Mouse (Mus musculus) kidney, adult 9 months (tissue): Measurements from ENCODE around the gene Fzr1.
A peak's percentile ranks its signal among the peaks of the same experiment; 100 is the strongest.

ENCODE experiments used
- DNase-seq: peaks from one replicate; pipeline ENCODE4 v3.0.0; 2022

The Fzr1 gene

DNA sequence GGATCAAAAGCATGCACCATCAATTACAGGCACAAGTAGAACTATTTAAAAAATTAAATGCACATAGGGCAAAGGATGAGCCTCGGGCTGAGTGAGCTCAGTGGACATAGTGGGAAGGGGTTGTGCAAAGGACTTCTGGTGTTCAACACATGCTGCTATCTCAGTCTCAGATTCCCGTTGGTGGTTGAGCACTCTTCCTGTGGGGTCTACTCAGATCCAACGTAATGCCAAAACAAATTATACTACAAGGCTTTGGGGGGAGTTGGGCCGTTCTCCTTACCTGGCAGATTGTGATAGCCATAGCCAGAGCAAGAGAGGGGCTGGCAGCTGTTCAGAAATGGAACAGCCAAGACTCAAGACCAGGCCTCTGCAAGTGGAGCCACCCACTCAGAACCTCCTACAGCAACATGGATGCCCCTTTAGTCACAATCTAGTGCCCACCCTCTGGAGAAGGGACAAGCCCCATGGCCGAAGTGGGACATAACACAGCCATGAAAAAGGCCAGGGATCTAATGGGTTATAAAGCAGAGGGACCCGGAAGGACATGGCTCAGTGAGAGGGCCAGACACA is 1.6 kb upstream of the Fzr1 start:
- DNase-seq, result no peak

DNA sequence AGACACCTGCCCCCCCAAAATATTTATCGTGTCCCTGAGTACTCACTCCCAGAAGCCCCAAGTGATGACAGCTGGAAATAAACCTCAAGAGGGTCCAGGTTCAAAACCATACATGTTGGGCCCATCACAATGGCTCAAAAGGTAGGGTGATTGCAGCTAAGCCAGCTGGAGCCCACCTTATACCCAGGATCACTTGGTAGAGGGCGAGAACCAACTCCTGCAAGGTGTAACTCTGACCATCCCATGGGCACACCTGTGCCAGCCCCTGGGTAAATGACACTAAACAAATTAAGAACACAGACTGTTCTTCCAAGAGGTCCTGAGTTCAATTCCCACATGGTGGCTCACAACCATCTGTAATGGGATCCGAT is 852 bp upstream of the Fzr1 start:
- DNase-seq, result no peak

DNA sequence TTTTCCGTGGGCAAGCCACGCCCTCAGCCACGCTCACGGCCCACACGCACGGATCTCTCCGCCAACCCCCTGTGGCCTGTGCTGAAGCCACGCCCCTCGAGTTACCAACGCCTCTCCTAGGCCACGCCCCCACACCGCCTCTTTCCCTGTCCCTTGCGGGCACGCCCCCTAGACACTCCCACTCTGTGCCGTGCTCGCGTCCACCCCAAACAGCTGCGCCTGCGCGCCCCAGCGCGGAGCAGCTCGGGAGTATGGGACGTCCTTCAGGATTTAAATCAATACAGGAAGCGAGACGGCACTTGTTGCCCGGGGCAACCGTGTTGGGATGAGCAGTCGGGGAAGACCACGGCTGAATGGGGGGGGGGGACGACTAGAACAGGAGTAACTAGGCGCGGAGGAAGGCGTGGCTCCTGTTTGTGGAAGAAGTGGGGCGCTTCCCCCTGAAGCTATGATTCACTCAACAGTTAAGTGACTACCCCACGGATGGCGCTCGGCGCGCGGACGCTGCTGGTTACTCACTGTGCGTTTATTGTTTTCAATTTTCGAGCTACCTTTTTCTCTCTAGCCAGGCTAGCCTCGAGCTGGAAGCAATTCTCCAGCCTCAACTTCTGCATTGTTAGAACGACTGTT is 352 bp upstream of the Fzr1 start:
- peak; percentile 100 for DNase-seq

DNA sequence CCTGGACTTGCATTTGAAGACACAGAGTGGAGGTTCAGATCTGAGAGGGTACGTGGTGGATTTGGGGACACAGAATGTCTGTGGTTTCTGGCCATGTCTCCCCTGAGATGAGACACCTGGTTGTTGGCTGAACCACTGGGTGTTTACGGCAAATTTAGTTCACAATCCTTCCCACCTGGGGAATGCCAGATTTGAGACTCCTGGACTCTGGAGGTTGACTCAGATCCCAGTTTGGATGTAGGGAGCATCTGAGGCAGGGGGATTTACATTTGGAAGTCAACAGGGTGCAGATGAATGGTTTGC is 1.0 kb downstream of the Fzr1 start:
- no peak for DNase-seq

DNA sequence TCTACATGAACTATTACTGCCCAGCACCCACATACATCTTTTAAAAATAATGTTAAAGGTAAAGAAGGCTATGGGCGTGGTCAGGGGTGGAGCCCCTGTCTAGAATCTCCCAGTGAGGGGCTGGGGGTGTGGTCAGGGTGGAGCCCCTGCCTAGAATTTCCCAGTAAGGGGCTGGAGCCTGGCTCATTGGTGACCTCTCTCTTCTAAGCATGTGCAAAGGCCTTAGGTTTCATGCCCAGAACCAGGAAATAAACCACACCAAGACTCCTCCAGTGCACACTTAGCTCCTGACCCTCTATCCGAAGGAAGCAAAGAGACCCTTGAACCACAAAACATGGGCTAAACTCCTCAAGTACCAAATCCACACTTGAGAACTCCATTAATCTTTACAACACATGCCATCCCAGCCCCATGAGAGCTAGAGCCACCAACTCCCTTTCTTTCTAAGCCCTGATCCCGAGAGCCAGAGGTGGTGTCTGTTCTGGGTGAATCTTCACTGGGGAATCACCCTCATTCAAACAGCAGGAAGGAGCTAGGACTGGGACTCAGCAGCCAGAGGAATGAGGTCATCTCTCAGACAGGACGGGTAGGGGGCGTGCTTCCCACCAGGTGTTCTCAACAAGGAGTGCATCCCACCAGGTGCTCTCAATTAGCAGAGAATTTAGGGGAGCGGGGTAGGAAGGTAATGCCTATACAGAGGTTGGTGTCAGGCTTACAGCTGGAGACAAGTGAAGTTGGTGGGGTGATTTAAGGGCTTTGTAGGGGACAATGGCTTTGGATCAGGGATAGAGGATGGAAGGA is 1.6 kb downstream of the Fzr1 start:
- no peak for DNase-seq

DNA sequence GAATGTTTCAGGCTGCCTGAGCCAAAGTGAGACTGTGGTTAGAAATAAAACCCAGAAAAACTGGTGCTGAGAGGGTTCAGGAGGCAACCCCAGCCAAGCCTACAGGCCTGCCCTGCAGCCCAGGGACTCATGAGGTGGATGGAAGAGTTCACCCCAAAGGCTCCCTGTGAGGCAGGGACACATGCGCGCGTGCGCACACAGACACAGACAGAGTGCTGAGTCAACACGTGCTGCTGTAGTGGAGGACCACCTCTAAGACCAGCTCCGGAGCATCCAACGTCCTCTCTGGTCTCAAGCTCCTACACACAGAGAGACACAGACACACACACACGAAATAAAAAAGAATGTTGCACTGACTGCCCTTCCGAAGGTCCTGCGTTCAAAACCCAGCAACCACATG is 3.0 kb downstream of the Fzr1 start:
- DNase-seq, result no peak

DNA sequence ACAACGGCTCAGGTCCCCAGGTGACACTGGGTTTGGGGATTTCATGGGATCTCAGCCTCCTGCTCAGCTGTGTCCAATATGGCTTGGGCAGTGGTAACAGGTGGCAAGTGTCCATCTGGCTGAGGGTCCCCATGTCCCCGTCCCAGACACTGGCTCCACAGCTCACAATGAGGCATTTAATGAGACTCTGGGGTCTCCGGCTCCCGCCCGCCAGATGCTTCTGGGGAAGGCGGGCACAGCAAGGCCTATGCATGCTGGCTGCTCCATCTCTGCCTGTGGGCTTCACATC is 11.2 kb downstream of the Fzr1 start:
- DNase-seq, result no peak

DNA sequence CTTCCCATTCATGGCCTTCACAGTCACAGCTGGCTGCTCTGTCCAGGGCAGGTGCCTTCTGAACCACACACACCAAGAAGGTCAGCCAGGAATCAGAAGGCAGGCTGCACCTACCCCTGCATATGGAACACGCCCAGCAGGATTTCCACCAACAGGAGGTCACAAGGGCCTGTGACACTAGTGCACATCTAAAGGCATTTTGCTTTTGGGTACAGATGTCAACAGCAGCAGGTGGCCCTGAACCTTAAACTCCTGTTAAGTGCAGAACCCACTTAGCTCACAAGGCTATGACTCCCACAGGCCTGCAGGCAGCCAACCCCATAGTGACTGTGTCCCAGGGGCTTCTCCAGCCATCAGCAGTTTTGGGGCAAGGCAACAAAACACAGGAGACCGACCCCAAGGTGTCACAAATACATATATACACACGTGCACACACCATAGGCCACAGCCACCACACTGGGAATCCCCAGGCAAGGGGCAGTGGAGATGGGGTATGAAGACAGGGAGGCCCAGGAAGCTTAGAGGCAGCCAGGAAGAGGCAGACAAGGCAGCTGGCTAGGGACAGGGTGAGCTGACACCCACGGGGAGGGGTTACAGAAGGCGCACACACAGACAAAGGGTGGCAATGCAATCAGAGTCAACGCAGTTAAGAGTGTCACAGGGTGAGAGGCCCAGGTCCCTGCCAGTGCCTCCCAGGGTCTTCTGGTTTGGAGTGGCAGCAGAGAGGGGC is 11.7 kb downstream of the Fzr1 start:
- no peak for DNase-seq

DNA sequence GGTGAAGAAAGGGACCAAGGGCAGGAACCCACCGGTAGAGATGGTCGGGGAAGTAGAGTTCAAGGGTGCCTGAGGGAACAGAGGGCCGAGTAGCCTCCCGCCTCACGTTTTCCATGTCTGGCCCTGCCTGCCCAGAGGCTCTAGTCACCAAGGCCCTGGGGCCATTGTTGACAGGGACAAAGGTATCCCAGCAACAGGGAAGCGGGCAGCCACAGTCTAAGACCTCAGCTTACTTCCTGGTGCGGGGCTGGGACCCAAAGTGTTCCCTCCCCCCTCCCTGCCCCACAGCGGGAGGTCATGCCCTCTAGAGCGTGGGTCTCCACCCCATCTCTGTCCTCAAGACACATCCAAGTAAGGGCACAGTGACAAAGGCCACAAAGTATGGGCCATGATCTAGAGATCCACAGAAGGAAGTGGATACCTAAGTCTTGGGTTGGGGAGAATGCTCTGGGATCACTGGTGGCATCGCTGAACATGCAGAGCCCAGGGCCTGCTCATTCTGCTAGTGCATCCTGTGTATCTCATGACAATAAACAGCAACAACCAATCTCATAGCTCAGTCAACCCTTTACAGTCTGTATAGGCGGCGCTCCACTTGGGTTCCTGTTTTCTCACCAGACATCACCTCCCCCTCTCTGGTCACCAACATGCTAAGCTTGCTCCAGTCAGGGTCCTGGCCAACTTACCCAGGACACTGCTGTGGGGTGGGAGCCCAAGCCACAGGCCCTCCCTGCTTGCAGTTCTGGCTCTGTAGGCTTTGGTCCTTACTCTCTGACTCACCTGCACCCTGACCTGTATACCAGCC is 12.4 kb downstream of the Fzr1 start, which contains the start of gene 4930404N11Rik:
4930404N11Rik (minus strand) TSS at position 145 of the 805 bp plus-strand sequence.
- DNase-seq, result no peak

DNA sequence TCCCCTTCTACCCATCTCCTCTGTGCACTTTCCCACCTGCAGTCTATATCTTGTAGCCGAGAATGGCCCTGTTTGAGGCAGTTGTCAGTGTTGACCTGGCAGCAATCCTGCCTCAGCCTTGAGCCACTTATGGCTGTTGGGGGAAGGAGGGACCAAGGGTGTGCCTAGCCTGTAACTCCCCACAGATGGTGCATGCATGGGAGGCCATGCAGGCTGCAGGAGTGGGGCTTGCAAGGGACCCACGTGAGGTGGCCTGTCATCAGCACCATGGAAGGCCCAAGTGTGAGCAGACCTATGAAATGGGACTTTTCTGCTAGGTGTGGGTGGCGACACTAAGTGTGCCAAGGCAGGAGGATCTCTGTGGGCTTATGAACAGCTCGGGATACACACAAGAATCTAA is 13.2 kb downstream of the Fzr1 start:
- no peak for DNase-seq

DNA sequence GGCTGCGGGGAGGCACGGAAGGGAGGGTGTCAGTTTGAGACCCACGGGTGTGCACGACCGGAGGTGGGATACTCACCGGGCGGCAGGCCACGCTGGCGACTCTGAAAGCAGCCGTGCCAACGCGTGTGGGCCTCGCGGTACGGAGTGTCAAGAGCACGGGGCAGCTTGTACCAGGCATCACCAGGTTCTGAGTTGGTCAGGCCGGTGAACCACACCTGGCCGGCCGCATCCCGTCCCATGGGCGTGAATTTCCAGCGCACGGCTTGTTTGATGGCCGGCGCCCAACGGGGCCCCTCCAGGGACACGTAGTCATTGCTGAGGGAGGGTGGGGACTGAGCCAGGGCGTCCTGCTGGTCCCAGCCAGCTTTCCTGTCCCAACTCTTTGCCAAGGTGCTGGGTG is 13.7 kb downstream of the Fzr1 start:
- no peak for DNase-seq

DNA sequence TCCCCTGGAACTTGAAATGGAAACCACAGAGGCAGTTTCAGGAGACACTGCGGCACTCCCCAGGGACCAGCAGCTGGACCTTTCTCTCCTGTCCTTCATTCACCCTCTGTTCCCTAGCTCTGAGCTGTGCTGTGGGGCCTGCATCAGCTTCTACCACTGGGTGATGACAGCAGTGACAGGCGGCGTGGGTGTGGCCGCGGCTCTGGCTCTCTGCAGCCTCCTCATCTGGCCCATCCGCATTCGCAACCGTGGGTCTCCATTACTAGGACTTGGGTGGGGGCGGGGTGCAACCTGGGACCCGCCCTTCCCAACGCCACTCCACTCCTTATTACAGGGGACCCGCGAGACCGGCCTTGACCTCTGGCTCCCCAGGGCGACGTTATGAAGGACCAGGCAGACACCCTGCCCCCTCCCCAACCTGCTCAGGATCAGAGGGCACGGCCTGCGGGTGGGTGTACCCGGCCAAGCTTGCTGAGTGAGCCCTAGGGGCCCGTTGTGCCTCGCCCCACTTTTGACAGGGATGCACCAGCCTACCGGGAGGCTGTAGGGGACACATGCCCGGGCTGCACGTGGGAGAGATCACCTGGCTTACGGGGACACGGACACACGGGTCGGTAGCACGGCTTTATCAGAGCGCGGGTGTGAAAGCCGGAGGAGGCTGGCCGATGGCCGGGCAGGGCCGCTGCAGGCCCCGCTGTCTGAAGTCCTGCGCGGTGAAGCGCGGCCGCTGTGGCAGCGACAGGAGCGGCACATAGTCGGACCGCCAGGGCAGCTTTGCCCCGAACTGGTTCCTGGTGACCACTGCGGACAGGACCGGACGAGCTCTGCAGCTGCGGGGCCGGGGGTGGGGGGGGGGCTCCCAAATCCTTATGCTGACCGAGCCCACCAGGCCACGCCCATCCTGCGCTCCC is 14.6 kb downstream of the Fzr1 start:
- DNase-seq, result no peak

DNA sequence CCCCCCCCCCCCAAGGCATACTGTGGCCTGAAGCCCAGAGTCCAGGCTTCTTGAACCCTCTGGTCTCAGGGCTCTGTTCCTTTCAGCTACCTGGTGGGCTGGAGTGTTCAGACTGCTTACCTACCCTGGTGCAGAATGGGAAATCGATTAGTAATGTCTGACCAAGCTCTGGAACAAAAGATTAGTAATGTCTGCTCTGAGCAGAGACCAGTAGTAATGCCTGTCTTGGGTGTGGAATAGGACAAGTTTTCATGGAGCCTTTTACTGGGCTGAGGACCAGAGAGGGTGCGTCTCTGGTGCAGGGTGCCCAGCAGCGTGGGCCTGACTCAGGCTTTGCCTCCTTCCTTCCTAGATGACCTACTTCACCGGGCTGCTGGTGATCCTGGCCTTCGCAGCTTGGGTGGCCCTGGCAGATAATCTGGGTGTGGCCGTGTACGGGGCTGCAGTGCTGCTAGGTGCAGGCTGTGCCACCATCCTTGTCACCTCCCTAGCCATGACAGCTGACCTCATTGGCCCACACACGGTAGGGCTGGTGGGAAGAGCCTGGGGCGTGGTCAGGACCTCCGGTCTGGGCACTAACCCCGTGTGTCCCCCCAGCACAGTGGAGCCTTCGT is 15.9 kb downstream of the Fzr1 start:
- DNase-seq, result no peak

DNA sequence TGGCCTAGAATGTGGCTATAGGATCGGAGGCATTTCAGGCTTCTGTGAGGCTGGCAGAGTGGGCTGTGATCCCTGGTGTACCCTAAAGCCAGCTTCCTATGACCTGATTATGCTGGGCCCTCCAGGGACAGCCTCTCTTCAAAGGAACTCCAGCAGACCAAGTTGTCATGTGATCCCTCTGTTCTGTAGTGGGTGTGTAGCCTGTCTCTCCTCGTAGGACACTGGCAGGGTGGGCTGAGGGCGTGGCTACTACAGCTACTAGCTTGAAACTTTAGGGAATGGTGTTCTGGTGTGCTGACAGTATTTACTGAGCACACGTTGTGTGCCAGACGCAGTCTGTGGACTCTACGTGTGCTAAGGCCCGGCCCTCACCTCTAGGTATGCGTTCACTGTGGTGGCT is 17.6 kb downstream of the Fzr1 start:
- DNase-seq, result no peak

DNA sequence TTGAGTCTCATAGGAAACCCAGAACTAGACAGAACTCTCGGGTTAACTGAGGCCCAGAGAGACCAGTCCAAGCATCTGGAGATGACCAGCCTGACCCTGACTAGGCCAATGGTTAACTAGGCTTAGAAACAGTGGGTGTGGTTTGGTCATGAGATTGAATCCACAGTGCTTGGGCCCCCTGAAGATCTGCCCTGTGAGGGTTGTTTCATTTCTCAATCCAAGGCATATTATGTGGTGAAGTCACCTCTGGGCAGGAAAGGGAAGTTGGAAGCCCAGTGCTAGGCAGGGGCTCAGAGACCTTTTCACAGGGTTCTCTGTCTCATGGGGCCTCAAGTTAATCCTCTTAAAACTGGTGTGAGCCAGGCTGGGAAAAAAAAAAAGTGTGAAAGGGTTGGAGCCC is 19.5 kb downstream of the Fzr1 start:
- DNase-seq, result peak; percentile 74

DNA sequence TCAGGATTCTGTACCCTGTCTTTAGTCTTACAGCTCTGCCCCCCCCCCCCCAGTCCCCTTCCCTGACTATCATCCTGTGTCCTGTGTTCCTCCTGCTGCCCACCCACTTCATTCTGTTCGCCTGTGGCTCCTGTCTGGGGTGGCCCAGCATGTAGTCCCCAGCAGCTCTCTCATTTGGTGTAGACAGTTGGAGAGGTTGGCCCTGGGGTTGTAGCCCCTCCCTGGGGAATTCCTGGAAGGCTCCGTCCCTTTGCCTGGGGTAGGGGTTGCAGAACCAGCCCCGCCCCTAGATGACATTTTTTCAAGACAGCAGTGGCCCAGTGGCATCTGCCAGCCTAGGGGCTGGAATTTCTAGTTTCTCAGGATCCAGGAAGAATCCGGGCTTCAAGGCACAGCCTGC is 20.1 kb downstream of the Fzr1 start:
- DNase-seq, result no peak

DNA sequence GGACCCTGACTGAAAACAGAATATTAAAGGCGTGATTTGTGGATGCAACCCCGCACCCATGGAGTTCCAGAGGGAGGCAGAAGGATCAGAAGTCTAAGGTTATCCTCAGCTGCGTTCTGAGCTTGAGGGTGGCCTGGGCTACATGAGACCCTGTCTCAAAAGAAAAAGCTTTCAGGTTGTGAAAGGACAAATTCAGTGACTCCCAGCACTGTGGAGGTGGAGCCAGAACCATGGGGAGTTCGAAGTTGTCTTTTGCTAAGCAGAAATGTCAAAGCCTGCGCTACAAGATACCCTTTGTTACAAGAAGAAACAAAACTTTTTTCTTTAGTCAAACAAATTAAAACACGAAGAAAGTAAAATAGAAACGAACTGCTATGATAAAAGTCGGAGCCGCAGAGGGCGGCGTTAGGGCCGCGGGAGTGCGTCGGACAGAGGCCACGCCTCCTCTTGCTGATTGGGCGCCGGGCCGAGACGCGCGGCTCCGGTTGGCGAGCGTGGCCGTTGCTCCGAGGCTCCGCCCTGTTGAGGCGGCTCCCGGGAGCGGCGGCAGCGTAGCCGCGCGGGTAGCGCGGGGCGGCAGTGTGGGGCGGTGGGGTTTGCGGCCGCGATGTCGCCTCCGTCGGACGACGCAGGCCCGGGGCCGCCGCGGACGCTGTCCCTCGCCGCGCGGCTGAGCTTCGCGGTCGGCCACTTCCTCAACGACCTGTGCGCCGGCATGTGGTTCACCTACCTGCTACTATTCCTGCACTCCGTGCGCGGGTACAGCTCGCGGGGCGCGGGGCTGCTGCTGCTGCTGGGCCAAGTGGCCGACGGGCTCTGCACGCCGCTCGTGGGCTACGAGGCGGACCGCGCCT is 21.1 kb downstream of the Fzr1 start, which contains the start of gene Mfsd12:
Mfsd12 (plus strand) TSS at position 501 of the 854 bp plus-strand sequence.
- DNase-seq, result peak; percentile 89

DNA sequence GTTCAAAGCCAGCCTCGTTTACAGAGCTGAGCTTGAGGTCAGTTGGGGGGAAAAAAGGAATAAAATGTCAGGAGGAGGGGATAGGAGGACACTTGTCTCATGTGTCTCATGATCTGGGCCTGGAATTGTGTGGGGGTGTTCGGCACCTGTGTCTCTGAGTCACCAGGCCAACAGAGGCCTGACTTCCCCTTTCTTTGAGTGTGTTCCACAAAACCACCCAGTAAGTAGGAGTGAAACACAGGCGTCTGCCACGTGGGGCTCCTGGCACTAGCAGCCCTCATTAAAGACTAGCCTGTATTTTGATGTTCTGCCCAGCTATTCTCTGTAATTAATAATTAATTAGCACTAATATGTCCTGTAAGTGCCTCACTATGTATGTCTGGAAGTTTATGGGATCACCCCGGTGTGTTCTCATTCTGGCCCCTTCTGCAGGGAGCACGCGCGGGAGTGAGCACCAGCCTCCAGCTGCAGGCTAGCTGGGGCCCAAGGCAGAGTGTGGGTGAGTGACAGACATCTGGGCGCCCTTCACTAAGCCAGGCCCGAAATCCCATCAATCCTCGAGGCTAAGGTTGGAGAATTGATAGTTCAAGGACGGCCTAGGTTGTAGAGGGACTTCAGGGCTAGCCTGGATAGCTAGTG is 21.8 kb downstream of the Fzr1 start:
- peak; percentile 63 for DNase-seq

DNA sequence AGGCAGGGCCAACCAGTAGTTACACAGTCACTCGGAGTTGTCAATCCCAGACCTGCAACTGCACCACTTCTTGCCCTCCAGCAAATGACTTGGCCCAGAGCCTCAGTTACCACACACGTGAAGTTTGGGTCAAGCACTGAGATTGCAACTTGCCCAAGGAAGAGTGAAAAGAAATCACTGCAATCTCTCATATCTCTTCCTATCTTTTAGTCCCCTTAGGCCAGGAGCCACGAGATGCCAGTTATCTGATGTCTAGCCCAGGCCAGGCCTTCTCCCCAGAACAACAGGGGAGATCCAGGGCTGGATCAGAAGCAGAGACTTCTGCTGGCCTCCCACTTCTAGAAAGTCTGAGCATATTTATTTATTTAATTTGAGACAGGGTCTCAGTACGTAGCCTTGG is 22.8 kb downstream of the Fzr1 start:
- DNase-seq, result no peak
